Mouse (Mus musculus) limb, embryonic 12.5 days (tissue): ENCODE data around the gene Tirap. TPM values are rescaled to one million over a fixed set of nuclear protein-coding genes. Genes with fewer than 3 reads are reported as not detected.

ENCODE experiments used
- ATAC-seq: fragments of 200-750 bp; cut with Nextera tagmentation; 2 replicates; pipeline ENCODE4 v1.8.0; 2017; ENCODE audit warnings: low read depth, moderate TSS enrichment; ENCODE audit not compliant: insufficient number of reproducible peaks, insufficient read depth, low FRiP score, low TSS enrichment
- H3K27ac ChIP-seq: fragments of 300-500 bp; sonication (generic); 2 replicates; pipeline ENCODE4 v1.5.1; 2016; ENCODE audit warnings: mild to moderate bottlenecking, moderate library complexity
- H3K27me3 ChIP-seq: fragments of 300-500 bp; sonication (generic); 2 replicates; pipeline ENCODE4 v1.6.1; 2016; ENCODE audit warnings: mild to moderate bottlenecking, moderate library complexity
- H3K36me3 ChIP-seq: fragments of 300-500 bp; sonication (generic); 2 replicates; pipeline ENCODE4 v1.6.1; 2016; ENCODE audit warnings: mild to moderate bottlenecking, moderate library complexity
- H3K4me1 ChIP-seq: fragments of 300-500 bp; sonication (generic); replicated peaks from 2 replicates; pipeline ENCODE4 v1.6.1; 2016
- H3K4me2 ChIP-seq: fragments of 300-500 bp; sonication (generic); 2 replicates; pipeline ENCODE4 v1.6.1; 2016; ENCODE audit warnings: mild to moderate bottlenecking, moderate library complexity
- H3K4me3 ChIP-seq: fragments of 300-500 bp; sonication (generic); replicated peaks from 2 replicates; pipeline ENCODE4 v1.5.1; 2016; ENCODE audit warnings: mild to moderate bottlenecking
- H3K9ac ChIP-seq: fragments of 300-500 bp; sonication (generic); replicated peaks from 2 replicates; pipeline ENCODE4 v1.6.1; 2016; ENCODE audit warnings: mild to moderate bottlenecking, moderate library complexity
- H3K9me3 ChIP-seq: fragments of 300-500 bp; sonication (generic); 2 replicates; pipeline ENCODE4 v1.6.1; 2016; ENCODE audit warnings: mild to moderate bottlenecking, moderate library complexity
- WGBS: fragments of 180-500 bp; shearing (Covaris S2); methylation state at CpG from one replicate; pipeline ENCODE4 v1.1.7; 2016; 5-methylcytosine and 5-hydroxymethylcytosine counted together
- polyA plus RNA-seq: library from polyadenylated mRNA; unstranded; fragments of >200 nt; fragmentation: Nextera tagmentation; extraction: Ambion mirVana; gene quantifications from 2 replicates; pipeline ENCODE4 v1.2.1, GENCODE M21; 2016

Gene Tirap
- polyA plus RNA-seq, 1 experiment from 2014 or later: 14.9 TPM

DNA sequence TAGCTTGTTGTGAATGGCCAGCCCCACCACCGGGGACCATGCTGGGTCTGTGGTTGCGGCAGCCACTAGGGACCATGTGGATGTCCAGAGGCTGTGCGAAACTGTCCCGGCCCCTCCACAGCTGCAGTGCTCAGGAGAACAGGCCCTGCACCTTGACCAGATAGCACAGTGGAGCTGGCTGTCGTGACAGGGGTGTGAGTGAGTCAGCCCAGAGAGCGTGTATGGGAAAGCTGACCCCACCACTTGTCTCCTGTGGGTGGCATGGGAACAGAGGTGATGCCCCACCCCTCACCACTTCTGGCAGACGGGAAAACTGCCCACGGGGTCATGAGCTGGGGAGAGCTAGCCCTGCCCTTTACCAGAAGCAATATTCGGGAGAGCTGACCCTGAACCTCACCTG is 55.0 kb downstream of the Tirap start:
- peaks cover 4% of the 10 kb centered on the region for H3K4me1 ChIP-seq
- no peak overlapping the region for H3K27ac ChIP-seq
- H3K27me3 ChIP-seq: no peaks in the 10 kb centered on the region
- no peak for ATAC-seq
- H3K9ac ChIP-seq: no peak overlapping the region
- no peak overlapping the region for H3K4me2 ChIP-seq
- no peaks in the 10 kb centered on the region for H3K36me3 ChIP-seq
- WGBS: 87% methylated on average over 9 of the region's 9 CpGs
- H3K4me3 ChIP-seq: no peak overlapping the region
- H3K9me3 ChIP-seq: no peaks in the 10 kb centered on the region

- H3K4me1 ChIP-seq: peaks cover 10% of the 10 kb centered on the region
- no peak overlapping the region for H3K4me3 ChIP-seq
- H3K9me3 ChIP-seq: no peaks in the 10 kb centered on the region
- ATAC-seq: no peak
- no peaks in the 10 kb centered on the region for H3K36me3 ChIP-seq
- no peak overlapping the region for H3K27ac ChIP-seq
- no peak overlapping the region for H3K9ac ChIP-seq
- no peak overlapping the region for H3K4me2 ChIP-seq
- no peaks in the 10 kb centered on the region for H3K27me3 ChIP-seq
- 87% methylated on average over 2 of the region's 2 CpGs for WGBS
Observed at GRCm38 (mm10) chr9:35142221-35142620, 57.9 kb downstream of the Tirap start.

DNA sequence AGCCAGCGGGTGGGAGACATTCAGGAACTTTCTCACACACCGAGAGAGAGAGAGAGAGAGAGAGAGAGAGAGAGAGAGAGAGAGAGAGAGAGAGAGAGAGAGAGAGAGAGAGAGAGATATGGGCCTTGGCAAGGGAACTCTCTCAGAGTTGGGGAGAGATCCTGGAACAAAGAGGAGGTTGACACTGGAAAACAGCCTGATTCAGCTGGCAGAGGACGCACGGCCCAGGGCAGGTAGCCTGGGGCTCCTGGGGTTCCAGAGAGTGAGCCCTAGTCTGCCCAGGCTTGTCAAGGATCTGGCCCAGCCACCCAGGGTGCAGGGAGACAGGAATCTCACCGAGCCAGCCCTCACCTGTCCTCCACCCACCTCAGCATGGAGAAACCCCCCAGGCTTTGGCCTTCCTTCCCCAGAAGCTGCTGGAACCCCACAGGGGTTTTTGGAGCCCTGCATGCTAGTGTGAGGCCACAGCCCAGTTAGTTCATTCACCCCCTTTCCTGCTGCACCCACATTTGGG is 60.8 kb downstream of the Tirap start:
- Histone ChIP-seq H3K27me3 (no peaks in the 10 kb centered on the region), H3K36me3 (peaks cover 5% of the 10 kb centered on the region; the same call in 1 of the 2 replicates), H3K4me3 (no peak overlapping the region), H3K9ac (no peak overlapping the region), H3K9me3 (no peaks in the 10 kb centered on the region), H3K4me2 (no peak overlapping the region), H3K4me1 (peaks cover 10% of the 10 kb centered on the region), H3K27ac (no peak overlapping the region)
- no peak for ATAC-seq
- 77% methylated on average over 5 of the region's 5 CpGs for WGBS

DNA sequence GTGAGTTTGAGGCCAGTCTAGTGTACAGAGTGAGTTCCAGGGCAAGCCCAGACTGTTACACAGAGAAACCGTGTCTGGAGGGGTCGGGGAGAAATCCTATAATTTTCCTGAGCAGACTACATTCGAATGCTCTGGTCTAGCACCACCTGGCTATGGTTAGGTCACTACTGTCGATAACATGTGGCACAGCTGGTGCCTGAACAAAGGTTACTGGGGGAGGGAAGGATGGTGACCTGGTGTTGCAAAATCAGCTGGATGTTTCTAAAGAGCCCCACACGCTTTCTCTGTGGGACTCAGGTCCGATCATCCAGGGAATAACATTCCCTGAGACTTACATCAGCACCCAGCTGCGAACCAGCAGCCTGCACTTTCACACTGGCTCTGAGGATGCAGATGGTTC is 62.1 kb downstream of the Tirap start:
- Histone ChIP-seq H3K36me3 (peaks cover 5% of the 10 kb centered on the region; the same call in 1 of the 2 replicates), H3K4me1 (peaks cover 10% of the 10 kb centered on the region), H3K9ac (no peak overlapping the region), H3K9me3 (no peaks in the 10 kb centered on the region), H3K4me2 (no peak overlapping the region), H3K4me3 (no peak overlapping the region), H3K27ac (no peak overlapping the region), H3K27me3 (no peaks in the 10 kb centered on the region)
- no peak for ATAC-seq
- 47% methylated on average over 7 of the region's 7 CpGs for WGBS

- Histone ChIP-seq H3K9me3 (no peaks in the 10 kb centered on the region), H3K36me3 (peaks cover 5% of the 10 kb centered on the region; the same call in 1 of the 2 replicates), H3K9ac (no peak overlapping the region), H3K4me3 (no peak overlapping the region), H3K4me1 (peaks cover 10% of the 10 kb centered on the region), H3K27ac (no peak overlapping the region), H3K27me3 (no peaks in the 10 kb centered on the region), H3K4me2 (no peak overlapping the region)
- ATAC-seq: no peak
- WGBS: 78% methylated on average over 6 of the region's 6 CpGs
Observed at GRCm38 (mm10) chr9:35135575-35135974, 64.5 kb downstream of the Tirap start.

Other genes starting within 250 kb of the Tirap start
- 29.7 and 30.3 TPM in 2 replicates for gene St3gal4, start 81.0 kb downstream of the Tirap start, polyA plus RNA-seq
- 78.5 and 85.6 TPM in 2 replicates for gene Dcps, start 24.2 kb downstream of the Tirap start, polyA plus RNA-seq
- gene Srpr, start 116 bp downstream of the Tirap start, polyA plus RNA-seq: 97.6 and 105 TPM in 2 replicates
- gene Foxred1, start 10.8 kb upstream of the Tirap start, polyA plus RNA-seq: 48.2 and 52.1 TPM in 2 replicates
- gene Fam118b, start 67.5 kb upstream of the Tirap start, polyA plus RNA-seq: 52.7 and 55.6 TPM in 2 replicates
- gene Rpusd4, start 67.6 kb upstream of the Tirap start, polyA plus RNA-seq: 34.2 and 34.3 TPM in 2 replicates
- gene Cdon, start 220.8 kb upstream of the Tirap start, polyA plus RNA-seq: 19.9 and 25.0 TPM in 2 replicates